Mouse (Mus musculus) ES-CJ7 (cell line): ENCODE data around the gene Repin1.
"Not testable (repeated sequence)": the region's sequence is repeated elsewhere in the genome, so short reads cannot be mapped to it uniquely, and the experiment has no call there.

ENCODE experiments used
- DNase-seq: peaks from one replicate; pipeline ENCODE4 v3.0.0; 2011; ENCODE audit warnings: low read depth, low spot score

Gene Repin1

DNA sequence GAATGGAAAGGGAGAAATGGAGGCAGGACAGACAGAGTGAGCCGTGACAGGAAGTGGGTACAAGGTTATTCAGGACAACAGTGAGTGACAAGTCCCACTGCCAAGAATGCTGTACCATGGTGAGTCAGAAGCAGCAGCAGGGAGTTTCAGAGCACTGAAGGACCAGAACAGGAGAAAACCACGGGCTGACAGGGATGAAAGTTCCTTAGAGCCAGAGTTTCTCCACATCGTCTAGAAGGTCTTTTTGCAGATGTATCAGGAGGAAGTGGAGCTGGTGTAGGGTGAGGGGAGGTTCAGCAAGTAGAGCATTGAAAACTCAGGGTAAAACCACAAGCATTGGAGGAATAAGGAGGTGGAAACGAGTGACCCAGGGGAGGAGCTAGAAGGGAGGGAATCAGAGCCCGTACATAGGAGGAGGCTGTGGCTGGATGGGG, 14.5 kb upstream of the Repin1 start:
- DNase-seq = no peak

DNA sequence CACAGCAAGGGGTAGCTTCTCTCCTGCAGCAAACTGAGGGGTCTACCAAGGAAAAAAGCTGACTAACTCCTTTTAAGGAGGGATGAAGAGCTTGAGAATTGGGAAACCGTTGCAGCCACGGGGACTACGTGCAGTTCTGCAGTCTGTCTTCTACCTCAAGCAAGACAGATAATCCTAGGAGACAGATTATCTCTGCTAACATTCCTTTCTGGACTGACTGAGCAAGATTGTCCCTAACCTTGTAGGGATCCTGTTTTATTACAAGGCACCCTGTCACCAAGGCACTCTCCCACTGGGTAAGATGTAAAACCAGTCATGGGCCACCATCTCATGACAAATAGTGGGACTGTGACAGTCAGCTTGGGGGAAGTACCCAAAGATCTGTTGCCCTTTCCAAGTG, 12.4 kb upstream of the Repin1 start:
- DNase-seq = no peak

DNA sequence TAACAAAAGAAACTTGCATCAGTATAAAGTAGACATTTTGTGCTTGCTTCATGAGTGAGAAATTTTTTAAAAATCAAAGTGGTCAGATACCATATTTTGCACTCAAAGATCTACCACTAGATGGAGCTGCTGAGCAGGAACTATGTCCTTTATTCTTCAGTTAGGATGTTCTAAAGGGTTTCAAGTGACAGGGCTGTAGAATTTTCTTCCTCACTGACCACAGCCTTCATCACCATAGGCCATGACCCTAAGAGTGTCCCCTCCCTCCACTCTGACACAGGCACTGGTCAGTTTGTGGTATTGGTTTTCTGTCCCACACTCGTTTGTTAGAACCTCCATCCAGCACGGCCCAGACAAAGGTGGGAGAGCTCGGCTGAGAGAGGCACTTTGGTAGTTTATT, 11.6 kb upstream of the Repin1 start:
- peak; percentile 51 for DNase-seq

DNA sequence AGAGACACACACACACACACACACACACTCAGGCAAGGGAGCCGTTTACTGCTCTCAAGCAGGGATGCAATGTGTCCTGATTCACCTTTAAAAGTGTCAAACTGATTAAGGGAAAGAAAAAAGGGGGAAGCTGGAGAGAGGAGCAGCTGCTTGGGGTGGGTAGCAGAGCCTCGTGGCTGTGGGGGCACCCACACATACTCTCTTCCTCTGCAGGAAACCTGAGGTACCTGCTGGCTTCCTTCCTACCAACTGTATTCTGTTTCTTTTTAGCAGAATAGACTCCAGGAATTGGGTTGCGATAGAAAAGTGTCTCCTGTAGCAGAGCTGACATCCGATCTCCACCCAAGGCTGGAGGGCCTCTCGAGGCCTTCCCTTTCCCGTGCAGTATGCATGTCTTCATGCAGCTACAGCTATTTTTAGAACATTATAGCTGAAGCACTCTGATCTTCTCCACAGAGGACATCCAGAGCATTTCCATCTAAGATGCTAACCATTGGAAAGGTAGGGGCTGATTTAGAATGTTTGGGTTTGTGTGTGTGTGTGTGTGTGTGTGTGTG, 4.4 kb upstream of the Repin1 start, which contains the start of gene Gm45021:
Gene Gm45021, plus strand, starts transcription at position 417 of the 557 bp plus-strand sequence.
- DNase-seq = no peak

DNA sequence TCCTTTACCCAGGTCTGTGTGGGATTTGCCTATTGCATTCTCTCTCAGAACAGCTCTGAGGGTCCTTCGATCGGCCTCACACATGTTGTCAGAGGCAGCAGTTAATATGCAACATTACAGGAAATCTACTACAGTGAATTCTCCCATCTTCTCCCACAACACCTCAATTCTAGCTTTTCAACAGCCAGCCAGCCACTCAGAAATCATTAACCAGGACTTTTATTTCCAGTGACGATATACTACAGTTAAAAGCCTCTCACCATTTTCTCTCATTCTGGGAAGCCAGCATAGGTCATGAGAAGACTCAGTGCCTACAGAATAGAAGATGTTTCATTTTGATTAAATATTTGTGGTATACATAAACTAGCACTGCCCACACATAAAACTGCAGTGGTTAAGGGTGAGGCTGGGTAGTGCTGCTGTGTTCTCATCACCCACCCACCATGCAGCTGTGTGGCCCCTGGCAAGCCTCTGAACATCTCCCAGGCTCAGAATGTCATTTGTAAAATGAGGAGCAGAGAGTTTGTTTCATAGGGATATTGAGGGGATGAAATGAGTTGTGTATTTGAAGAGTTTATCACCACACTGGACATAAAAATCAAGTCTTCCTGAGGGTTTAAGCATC, 2.4 kb upstream of the Repin1 start:
- no peak for DNase-seq

DNA sequence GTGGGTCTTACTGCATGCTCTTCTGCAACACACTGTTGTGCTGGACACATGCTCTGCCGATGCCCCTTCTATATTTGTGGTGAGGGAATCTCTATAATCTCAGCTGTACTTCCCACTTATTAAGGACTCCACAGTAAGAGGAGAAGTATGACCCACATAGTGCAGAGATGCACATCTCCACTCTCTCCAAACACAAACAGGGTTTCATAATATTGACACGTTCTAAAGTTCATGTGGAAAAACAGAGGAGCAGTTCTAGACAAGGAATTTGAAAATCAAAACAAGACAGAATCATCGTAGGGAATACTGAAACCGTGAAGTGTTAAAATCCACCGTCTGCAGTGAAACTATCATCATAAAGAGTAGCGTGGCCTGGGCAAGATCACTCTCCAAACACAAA, 1.8 kb upstream of the Repin1 start:
- DNase-seq = no peak

DNA sequence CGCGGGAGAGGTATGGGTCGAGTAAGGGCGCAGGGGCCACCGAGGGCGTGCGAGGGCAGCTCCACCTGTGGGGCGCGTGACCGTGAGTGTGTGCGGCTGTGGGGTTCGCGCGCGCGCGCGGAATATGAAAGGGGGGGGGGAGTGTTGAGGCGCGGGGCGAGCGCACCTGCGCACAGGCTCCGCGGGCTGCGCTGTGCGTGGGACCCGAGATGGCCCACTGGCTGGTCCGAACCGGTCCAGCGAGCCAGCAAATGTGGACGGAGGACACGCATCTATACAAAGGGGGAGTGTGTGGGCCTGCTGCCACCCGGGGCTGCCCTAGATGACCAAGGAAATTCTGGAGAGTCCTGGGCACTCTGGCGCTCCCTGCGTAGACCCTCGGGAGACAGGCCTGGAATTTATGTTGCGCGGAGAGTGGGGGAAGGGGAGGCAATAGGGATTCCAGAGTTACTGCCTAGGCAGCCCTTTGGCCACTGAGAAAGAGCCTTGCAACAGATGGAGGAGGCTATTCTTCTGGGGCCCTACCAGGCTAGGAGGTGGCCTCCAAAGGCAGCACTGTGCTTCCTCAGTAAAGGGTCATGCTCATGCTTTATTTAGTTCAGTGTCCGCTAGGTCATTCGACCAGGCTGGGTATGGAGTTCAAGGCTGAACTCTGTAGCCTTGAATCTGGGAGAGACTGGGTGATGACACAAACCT, 508 bp downstream of the Repin1 start:
- peak; percentile 38 for DNase-seq

DNA sequence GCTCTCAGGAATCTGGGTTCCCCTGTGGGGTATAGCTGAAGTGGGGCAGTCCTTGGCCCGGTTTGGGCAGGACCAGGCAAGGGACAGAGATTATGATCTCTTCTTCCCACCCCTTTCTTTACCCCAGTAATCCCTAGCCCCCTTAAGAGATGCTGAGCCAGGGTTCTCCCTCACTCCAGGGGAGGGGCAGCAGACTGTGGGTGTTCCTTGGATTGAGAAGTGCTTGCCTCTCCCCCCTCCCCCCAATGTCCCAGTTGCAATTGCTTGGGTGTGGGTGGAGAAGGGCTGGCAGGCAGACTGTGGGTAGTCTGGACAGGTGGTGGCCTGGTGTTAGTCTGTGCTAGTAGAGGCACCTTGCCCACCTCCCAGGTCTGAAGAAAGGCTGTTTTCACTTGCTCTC, 1.6 kb downstream of the Repin1 start:
- no peak for DNase-seq

DNA sequence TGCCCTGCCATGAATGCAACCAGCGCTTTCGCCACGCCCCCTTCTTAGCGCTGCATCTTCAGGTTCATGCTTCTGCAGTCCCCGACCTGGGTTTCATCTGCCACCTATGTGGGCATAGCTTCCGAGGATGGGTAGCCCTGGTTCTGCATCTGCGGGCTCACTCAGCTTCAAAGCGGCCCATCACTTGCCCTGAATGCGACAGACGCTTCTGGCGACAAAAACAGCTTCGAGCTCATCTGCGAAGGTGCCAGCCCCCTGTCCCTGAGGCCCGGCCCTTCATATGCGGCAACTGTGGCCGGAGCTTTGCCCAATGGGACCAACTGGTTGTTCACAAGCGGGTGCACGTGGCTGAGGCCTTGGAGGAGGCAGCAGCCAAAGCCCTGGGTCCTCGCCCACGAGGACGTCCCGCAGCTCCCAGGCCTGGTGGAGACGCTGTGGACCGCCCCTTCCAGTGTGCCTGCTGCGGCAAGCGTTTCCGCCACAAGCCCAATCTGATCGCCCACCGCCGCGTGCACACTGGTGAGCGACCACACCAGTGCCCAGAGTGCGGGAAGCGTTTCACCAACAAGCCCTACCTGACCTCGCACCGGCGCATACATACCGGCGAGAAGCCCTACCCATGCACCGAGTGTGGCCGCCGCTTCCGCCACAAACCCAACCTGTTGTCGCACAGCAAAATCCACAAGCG, 3.0 kb downstream of the Repin1 start:
- peak; percentile 21 for DNase-seq

DNA sequence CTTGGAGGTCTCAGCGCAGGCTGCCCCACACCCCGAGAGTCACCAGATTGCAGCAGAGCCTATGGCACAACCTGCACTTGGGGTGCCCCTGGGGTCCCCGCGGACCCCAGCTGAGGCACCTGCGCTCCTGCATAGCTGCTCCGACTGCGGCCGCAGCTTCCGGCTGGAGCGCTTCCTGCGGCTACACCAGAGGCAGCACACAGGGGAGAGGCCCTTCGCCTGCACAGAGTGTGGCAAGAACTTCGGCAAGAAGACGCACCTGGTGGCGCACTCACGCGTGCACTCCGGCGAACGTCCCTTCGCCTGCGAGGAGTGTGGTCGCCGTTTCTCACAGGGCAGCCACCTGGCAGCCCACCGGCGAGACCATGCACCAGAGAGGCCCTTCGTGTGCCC, 3.5 kb downstream of the Repin1 start:
- DNase-seq = peak; percentile 43

DNA sequence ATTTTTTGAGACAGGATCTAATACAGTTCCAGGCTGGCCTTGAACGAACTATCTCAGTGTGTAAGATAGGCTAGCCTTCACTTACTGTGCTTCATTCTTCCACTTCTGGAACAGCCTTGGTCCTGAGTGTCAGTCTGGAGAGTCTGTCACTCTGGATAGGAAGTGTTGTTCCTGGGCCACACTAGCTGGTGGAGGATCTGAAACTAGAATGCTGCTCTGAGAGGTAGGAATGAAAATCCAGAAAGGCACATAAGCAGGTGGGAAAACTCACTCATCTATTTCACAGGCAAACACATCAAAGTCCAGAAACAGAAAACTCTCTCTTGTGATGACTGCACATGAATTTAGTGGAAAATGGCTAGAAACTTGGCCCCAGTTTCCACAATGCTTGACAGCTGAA, 6.9 kb downstream of the Repin1 start:
- no peak for DNase-seq

DNA sequence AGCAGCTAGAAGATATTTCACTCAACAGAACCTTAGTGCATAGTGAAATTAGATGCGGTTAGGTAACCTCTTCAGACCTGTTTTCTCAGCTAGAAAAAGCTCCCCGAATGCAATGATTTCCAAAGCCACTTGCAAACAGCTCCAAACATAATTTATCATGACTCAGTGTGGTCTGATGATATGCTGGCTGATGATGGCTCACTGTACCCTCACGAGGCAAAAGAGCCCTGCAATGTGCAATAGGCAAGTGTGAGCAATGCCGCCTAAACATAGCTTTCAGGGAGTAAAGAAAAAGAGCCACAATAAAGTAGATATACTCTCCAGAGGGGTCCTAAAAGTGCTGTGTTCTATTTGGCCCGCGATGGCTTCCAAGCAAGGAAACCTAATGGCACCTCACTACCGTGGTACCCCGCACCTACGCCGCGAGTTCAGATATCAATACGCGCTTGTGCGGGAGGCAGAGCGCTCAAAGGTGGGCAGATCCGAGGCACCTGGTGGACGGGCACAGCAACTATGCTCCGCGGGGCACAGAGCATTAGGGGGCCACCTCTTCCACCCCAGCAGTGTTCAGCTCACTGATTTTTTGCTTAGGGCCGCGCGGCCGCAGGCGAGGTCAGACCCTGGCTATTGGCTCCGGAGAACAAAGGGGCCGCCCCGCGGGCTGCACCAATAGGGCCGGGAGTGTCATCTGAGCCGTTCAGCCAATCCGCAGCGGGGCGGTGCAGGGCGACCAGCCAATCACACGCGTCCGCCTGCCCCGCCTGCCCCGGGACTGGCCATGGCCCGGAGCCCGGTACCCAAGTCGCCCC, 7.8 kb downstream of the Repin1 start, which contains the start of gene Zfp775:
Gene Zfp775, plus strand, starts transcription at position 793 of the 809 bp plus-strand sequence.
- DNase-seq = peak; percentile 86

DNA sequence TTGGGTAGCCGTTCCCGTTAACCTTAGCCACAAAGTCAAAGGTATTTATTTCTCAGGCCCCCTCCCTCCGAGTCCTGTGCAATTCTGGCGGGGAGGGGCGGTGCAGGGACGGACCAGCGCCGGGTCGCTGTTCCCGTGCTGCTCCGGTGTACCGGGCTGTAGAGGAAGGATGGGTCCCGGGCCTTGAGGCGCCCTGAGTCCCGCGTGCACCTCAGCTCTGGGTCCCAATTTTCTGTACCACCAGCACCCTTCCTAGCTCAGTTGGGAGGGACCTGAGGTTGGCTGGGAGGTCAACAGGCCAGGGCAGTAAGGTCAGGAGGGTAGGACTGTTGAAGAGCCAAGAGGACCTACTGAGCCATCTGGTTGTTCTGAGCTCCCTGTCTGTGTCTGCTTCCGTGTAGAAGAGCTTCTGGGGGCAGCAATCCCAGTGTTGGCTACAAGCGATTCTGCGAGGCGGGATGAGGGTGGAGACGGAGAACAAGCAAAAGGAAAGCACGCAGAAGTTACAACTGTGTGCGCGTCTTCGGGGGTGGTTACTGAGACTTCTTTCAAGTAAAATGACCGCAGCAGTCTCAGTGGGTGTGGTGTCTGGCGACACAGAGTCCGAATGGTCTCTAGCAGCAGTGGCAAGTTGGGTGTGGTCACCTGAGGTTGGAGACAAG, 8.5 kb downstream of the Repin1 start:
- peak; percentile 42 for DNase-seq

DNA sequence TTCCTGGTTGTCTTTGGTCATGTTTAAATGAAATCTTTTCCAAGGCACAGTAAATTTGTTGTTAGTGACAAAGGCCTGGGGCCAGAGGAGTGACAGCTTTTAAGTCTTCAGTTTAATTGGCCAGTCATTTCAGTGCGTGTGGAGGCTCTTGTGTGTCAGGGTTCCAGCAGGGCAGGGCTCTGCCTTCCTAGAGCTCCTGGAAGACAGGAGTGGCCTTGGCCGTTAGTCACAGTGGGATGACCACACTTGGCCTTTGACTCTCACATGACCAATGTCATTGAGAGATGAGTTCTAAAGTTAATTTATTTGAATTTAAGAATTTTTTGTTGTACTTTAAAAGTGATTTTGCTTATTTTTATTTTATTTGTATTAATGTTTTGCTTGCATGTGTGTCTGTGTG, 14.4 kb downstream of the Repin1 start:
- DNase-seq = no peak

DNA sequence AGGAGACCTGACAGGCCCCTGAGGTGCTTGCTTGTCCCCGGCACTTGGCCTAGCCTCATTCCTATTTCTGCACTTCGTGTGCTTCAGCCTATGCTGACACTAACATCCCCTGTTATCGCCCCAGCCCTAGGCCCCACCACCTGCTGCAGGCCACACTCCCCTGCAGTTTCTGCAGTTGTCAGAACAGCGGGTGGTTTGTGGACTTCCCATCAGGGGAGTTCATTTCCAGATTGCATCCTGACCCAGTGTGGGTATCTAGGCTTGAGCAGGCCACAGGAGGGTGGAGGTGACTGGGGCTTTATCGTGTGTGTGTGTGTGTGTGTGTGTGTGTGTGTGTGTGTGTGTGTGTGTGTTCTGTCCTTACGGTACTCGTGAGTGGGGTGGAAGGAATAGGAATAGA, 15.8 kb downstream of the Repin1 start:
- DNase-seq = no peak

DNA sequence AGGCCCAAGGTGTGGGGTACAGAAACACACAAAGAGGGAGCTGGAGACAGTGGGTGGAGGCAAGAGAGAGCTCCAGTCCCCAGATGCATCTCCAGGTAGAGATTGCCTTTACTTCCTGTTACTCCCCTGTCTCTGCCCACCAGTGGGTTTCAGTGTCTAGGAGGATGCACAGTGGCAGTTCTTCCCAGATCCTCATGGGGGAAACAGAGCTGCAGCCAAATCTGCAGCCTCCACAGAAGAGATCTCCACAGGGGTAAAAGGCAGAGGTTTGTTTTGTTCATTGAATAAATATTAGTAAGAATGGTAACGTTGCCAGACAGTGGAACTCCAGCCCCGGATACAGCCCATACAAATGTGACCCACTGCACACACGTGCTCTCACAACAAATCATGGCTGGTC, 17.0 kb downstream of the Repin1 start:
- DNase-seq = no peak

DNA sequence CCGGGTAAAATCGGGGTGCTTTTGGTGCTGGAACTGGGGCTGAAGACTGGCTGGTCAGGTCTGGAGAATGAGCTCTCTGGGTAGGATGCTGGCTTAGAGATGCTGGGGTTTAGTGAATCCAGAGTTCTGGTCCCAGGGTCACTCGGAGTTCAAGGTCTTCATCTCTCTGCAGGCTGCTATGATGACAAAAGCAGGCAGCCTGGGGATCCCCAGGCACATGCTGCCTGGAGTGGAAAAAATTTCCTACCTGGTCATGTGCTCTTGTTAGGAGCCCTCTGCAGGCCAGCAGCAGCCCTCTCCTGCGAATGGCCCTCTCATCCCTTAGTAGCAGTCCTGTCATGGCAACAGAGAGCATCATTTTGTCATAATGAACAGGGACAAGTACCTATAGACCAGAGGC, 19.8 kb downstream of the Repin1 start:
- DNase-seq = no peak

DNA sequence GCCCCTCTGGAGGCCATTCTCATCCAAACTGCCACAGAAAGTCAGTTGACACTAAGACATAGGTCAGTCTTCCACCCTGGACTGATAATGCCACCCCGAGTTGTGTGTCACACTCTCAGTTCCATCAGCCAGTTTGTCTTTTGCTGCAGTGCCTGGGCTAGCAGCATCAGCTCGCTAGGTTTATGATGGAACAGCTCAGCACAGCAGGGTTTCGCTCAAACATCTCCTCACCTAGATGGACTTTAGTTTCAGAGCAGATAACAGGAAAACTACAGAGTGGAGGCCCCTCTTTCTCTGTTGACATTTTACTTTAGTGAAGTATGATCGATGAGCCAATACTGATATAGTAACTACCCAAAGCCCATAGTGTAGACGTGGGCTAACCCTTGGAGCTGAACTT, 21.1 kb downstream of the Repin1 start:
- DNase-seq = no peak

DNA sequence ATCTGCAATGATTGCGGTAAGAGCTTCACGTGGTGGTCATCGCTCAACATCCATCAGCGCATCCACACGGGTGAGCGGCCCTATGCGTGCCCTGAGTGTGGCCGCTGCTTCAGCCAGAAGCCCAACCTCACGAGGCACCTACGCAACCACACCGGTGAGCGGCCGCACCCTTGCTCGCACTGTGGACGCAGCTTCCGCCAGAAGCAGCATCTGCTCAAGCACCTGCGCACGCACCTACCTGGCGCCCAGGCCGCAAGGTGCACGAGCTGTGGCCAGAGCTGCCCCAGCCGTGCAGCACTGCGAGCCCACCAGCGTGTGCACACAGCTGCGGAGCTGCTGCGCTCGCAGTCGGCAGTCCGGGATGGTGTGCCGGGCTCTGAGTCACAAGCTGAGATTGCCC, 26.3 kb downstream of the Repin1 start:
- peak; percentile 50 for DNase-seq

DNA sequence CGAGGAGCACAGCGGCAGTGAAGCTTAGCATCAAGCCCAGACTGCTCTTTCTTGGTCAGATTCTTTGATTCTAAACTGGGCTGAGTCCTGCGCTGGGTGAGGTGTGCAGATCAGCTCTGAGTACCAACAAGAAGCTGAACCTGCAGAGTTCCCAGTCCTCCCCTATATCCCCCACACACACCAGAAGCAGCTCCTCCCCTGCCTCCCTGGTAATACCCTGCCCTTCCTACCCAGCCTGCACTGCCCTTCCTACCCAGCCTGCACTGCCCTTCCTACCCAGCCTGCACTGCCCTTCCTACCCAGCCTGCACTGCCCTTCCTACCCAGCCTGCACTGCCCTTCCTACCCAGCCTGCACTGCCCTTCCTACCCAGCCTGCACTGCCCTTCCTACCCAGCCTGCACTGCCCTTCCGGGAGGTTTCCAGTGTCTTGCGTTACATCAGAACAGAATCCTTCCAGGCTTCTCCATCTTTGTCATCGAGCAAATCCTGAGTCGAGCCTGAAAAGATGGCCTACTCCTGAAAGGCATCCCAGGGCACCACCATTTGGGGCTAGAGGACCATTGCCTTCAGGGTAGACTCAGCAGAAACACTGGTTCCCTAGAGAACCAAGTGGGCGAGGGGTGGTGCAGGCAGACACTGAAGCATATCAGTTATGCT, 28.6 kb downstream of the Repin1 start:
- not testable (repeated sequence) for DNase-seq

DNA sequence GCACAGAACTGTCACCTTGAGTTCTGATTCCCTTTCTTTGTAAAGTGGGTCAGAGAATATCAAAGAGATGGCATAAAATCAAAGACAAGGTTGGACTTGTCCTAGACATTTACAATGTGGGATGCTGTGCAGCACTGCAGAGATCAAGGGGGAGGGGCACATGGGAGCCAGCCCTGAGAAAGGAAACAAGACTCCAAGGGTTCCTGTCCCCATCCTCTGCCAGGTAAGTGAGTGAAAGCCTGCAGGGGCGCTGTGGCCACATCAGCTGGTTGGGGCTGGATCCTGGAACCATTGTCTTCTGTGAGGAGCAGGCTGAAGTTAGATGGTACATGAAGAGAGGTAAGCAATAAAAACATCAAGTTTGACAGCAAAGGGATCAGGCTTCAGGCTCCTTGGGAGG, 29.8 kb downstream of the Repin1 start:
- DNase-seq = peak; percentile 58
